Mouse (Mus musculus) bone marrow, adult 2 months (tissue): ENCODE measurements around the gene Tunar.

Experiments
- CTCF ChIP-seq: fragments of 200-500 bp; IDR thresholded peaks from 2 replicates; pipeline ENCODE4 v1.5.1; 2011; ENCODE audit warnings: low read length, control low read depth; ENCODE audit not compliant: control insufficient read depth, insufficient read depth
- POLR2A ChIP-seq: fragments of 200-500 bp; IDR thresholded peaks from 2 replicates; pipeline ENCODE4 v1.6.1; 2011; ENCODE audit warnings: low read depth, mild to moderate bottlenecking, control low read depth, low read length, borderline replicate concordance; ENCODE audit not compliant: control insufficient read depth

GRCm38 (mm10) chr12:105328396-105328795 is 5.3 kb upstream of the Tunar start:
- TF ChIP-seq CTCF (no peak), POLR2A (no peak)
